In genomic region chr19:46735241-46735640, GRCm38 (mm10) we compare ENCODE assay signal across 1 mouse cellular context.
TF ChIP-seq lines count a peak whose summit lies in the region.

No protein-coding gene starts in this region.

TF ChIP-seq in MEL, 35 proteins besides CTCF, POLR2A, EP300 and RAD21:
- TF ChIP-seq CHD2 (IDR thresholded peaks at IDR 0.05; ENCODE audit: low read length): no peak
- no peak for TF ChIP-seq ETS1 (IDR thresholded peaks at IDR 0.05; ENCODE audit: low read depth, low read length)
- peak; percentile 44; the same call in 1 of the 2 replicates for TF ChIP-seq GATA1 (IDR thresholded peaks at IDR 0.05; ENCODE audit: low read depth, low read length)
- TF ChIP-seq E2F4 (IDR thresholded peaks at IDR 0.05; ENCODE audit: borderline replicate concordance, low read depth, low read length): no peak
